Comparison of ENCODE assay signal across 19 mouse cellular contexts in genomic region chr11:96818128-96818710, GRCm38 (mm10). TPM values are rescaled to one million over a fixed set of nuclear protein-coding genes. Genes with fewer than 3 reads are reported as not detected.
A peak's percentile ranks its signal among the peaks of the same experiment; 100 is the strongest.
DNase-seq lines count a peak whose midpoint lies in the region; ATAC-seq and TF ChIP-seq lines count a peak whose summit lies in the region.
"Had no signal": no experiment of that assay in that cellular context is flagged by ENCODE, and none has a peak within 500 bp of the region (broad histone marks: within the 10 kb centered on the region; RNA-seq: fewer than 3 reads in every experiment).

No protein-coding gene starts in this region.

- H3K9ac ChIP-seq in midbrain, embryonic 13.5 days (replicated peaks): 0 out of 2 replicates have a peak overlapping the region, but pooled peaks have one; percentile 12
- no peak overlapping the region for H3K9ac ChIP-seq in midbrain, postnatal 0 days (replicated peaks; ENCODE audit: low read length, poor library complexity, severe bottlenecking)
- H3K9ac ChIP-seq: embryonic facial prominence, embryonic 12.5 days; forebrain, embryonic 15.5 days; heart, embryonic 15.5 days had no signal

- no peak overlapping the region for H3K4me3 ChIP-seq in layer of hippocampus, adult 2 months
- H3K4me3 ChIP-seq in midbrain, embryonic 13.5 days (replicated peaks): no peak overlapping the region
- H3K4me3 ChIP-seq in midbrain, postnatal 0 days (ENCODE audit: low read depth, low read length): no peak overlapping the region
- H3K4me3 ChIP-seq: embryonic facial prominence, embryonic 12.5 days; forebrain, embryonic 15.5 days; heart, adult 2 months; heart, embryonic 15.5 days had no signal

- ATAC-seq in midbrain, embryonic 13.5 days: no peak
- ATAC-seq in midbrain, postnatal 0 days (ENCODE audit: low FRiP score): no peak
- ATAC-seq: activated CD4-positive, CD25-positive, alpha-beta regulatory T cell, adult 4 months; forebrain, embryonic 15.5 days; hindbrain, embryonic 16.5 days; Patski had no signal

- TF ChIP-seq CTCF in layer of hippocampus, adult 2 months (conservative IDR thresholded peaks at IDR 0.05): no peak
- TF ChIP-seq CTCF in midbrain, postnatal 0 days (IDR thresholded peaks at IDR 0.05): no peak

- no peak for DNase-seq in layer of hippocampus, adult 2 months (ENCODE audit: low spot score in 2 of 2)
- DNase-seq in layer of hippocampus, postnatal 25 days (ENCODE audit: extremely low spot score in 1 of 2, low spot score in 1 of 2): no peak
- DNase-seq in midbrain, postnatal 0 days (ENCODE audit: low spot score): no peak
- DNase-seq in brain, adult 2 months (ENCODE audit: low read depth, low spot score): peak; percentile 29
- DNase-seq in adrenal gland, postnatal 36 days: no peak
- DNase-seq: cerebellum, adult 11-12 months; cerebellum, adult 9-10 months; cerebellum, postnatal 25 days; gastrocnemius, postnatal 14 days; heart, adult 2 months; heart, postnatal 14 days had no signal

- H3K27ac ChIP-seq in layer of hippocampus, adult 2 months: peak overlapping the region; percentile 43; the same call in 1 of the 2 replicates
- H3K27ac ChIP-seq in midbrain, embryonic 13.5 days: no peak overlapping the region
- no peak overlapping the region for H3K27ac ChIP-seq in midbrain, postnatal 0 days (ENCODE audit: low read depth, low read length)
- H3K27ac ChIP-seq: embryonic facial prominence, embryonic 12.5 days; forebrain, embryonic 15.5 days; heart, adult 2 months; heart, embryonic 15.5 days had no signal

- 85% methylated on average over 8 of the region's 8 CpGs for WGBS in midbrain, embryonic 13.5 days
- 84% methylated on average over 8 of the region's 8 CpGs for WGBS in midbrain, postnatal 0 days

- H3K9me3 ChIP-seq in midbrain, embryonic 13.5 days: no peaks in the 10 kb centered on the region
- H3K9me3 ChIP-seq in midbrain, postnatal 0 days (ENCODE audit: low read length): no peaks in the 10 kb centered on the region
- H3K9me3 ChIP-seq: embryonic facial prominence, embryonic 12.5 days; forebrain, embryonic 15.5 days; heart, embryonic 15.5 days had no signal

- peaks cover 76% of the 10 kb centered on the region for H3K36me3 ChIP-seq in midbrain, embryonic 13.5 days
- peaks cover 56% of the 10 kb centered on the region for H3K36me3 ChIP-seq in midbrain, postnatal 0 days (ENCODE audit: insufficient read depth, low read length)

- H3K27me3 ChIP-seq in midbrain, embryonic 13.5 days: no peaks in the 10 kb centered on the region
- no peaks in the 10 kb centered on the region for H3K27me3 ChIP-seq in midbrain, postnatal 0 days (ENCODE audit: insufficient read depth, low read length)
- H3K27me3 ChIP-seq: embryonic facial prominence, embryonic 12.5 days; forebrain, embryonic 15.5 days; heart, embryonic 15.5 days; Patski had no signal

- H3K4me2 ChIP-seq in midbrain, embryonic 13.5 days (replicated peaks): no peak overlapping the region
- no peak overlapping the region for H3K4me2 ChIP-seq in midbrain, postnatal 0 days (ENCODE audit: low read depth, low read length, poor library complexity, severe bottlenecking)
- H3K4me2 ChIP-seq: embryonic facial prominence, embryonic 12.5 days; forebrain, embryonic 15.5 days; heart, embryonic 11.5 days; heart, embryonic 15.5 days had no signal

- peaks cover 9% of the 10 kb centered on the region for H3K4me1 ChIP-seq in midbrain, embryonic 13.5 days (replicated peaks)
- no peaks in the 10 kb centered on the region for H3K4me1 ChIP-seq in midbrain, postnatal 0 days (ENCODE audit: insufficient read depth, low read length)

RNA-seq across cellular contexts. Expression of gene Nfe2l1, which starts 11.5 kb away (rescaled TPM):
- total RNA-seq in layer of hippocampus, adult 2 months (2021): 100 to 1,000 TPM; 221 to 229 TPM
- total RNA-seq in layer of hippocampus, postnatal 25 days (2021): 100 to 1,000 TPM; 215 to 234 TPM
- polyA plus RNA-seq in midbrain, embryonic 13.5 days (2015; fragmentation: Nextera tagmentation; extraction: Ambion mirVana): 67.8 and 69.0 TPM in 2 replicates
- total RNA-seq in midbrain, postnatal 0 days (2014; rRNA removed): 86.0 and 88.0 TPM in 2 replicates
- polyA plus RNA-seq in midbrain, postnatal 0 days (2015; fragmentation: Nextera tagmentation; extraction: Ambion mirVana): 64.5 and 68.9 TPM in 2 replicates
- total RNA-seq in adrenal gland, postnatal 36 days (2021): 100 to 1,000 TPM; 526 to 605 TPM

RNA-seq across cellular contexts. Expression of gene Cbx1, which starts 29.3 kb away (rescaled TPM):
- 10 to 100 TPM; 44.6 to 47.4 TPM for total RNA-seq in layer of hippocampus, adult 2 months (2021)
- 10 to 100 TPM; 49.4 to 52.0 TPM for total RNA-seq in layer of hippocampus, postnatal 25 days (2021)
- 130 and 137 TPM in 2 replicates for polyA plus RNA-seq in midbrain, embryonic 13.5 days (2015; fragmentation: Nextera tagmentation; extraction: Ambion mirVana)
- total RNA-seq in midbrain, postnatal 0 days (2014; rRNA removed): 29.0 and 38.1 TPM in 2 replicates
- 47.6 and 53.2 TPM in 2 replicates for polyA plus RNA-seq in midbrain, postnatal 0 days (2015; fragmentation: Nextera tagmentation; extraction: Ambion mirVana)
- total RNA-seq in adrenal gland, postnatal 36 days (2021): 10 to 100 TPM; 77.2 to 78.2 TPM

RNA-seq across cellular contexts. Expression of gene Copz2, which starts 31.5 kb away (rescaled TPM):
- 1 to 10 TPM; 5.9 to 7.0 TPM for total RNA-seq in layer of hippocampus, adult 2 months (2021)
- 1 to 10 TPM; 6.5 to 6.8 TPM for total RNA-seq in layer of hippocampus, postnatal 25 days (2021)
- polyA plus RNA-seq in midbrain, embryonic 13.5 days (2015; fragmentation: Nextera tagmentation; extraction: Ambion mirVana): 14.8 and 19.7 TPM in 2 replicates
- total RNA-seq in midbrain, postnatal 0 days (2014; rRNA removed): 12.7 and 12.9 TPM in 2 replicates
- polyA plus RNA-seq in midbrain, postnatal 0 days (2015; fragmentation: Nextera tagmentation; extraction: Ambion mirVana): 16.7 and 20.3 TPM in 2 replicates
- 10 to 100 TPM; 57.4 to 63.3 TPM for total RNA-seq in adrenal gland, postnatal 36 days (2021)
- polyA plus RNA-seq: activated CD4-positive, CD25-positive, alpha-beta regulatory T cell, adult 4 months had no signal

RNA-seq across cellular contexts. Expression of gene Snx11, which starts 40.9 kb away (rescaled TPM):
- 10 to 100 TPM; 52.5 to 56.7 TPM for total RNA-seq in layer of hippocampus, adult 2 months (2021)
- 10 to 100 TPM; 40.9 to 49.4 TPM for total RNA-seq in layer of hippocampus, postnatal 25 days (2021)
- 45.6 and 47.4 TPM in 2 replicates for polyA plus RNA-seq in midbrain, embryonic 13.5 days (2015; fragmentation: Nextera tagmentation; extraction: Ambion mirVana)
- 61.6 and 61.9 TPM in 2 replicates for total RNA-seq in midbrain, postnatal 0 days (2014; rRNA removed)
- polyA plus RNA-seq in midbrain, postnatal 0 days (2015; fragmentation: Nextera tagmentation; extraction: Ambion mirVana): 36.6 and 38.9 TPM in 2 replicates
- 10 to 100 TPM; 21.1 to 35.0 TPM for total RNA-seq in adrenal gland, postnatal 36 days (2021)
